Mouse (Mus musculus): ENCODE data around the gene Cstf2. TPM values are rescaled to one million over a fixed set of nuclear protein-coding genes. Genes with fewer than 3 reads are reported as not detected.

Gene Cstf2
- total RNA-seq (2012; rRNA removed) = 47.2 and 51.1 TPM in 2 replicates
- total RNA-seq (2014; rRNA removed) = 67.9 and 73.5 TPM in 2 replicates
- polyA plus RNA-seq (2012; ENCODE audit: insufficient read length, low read depth) = 89.8 and 113 TPM in 2 replicates

DNA sequence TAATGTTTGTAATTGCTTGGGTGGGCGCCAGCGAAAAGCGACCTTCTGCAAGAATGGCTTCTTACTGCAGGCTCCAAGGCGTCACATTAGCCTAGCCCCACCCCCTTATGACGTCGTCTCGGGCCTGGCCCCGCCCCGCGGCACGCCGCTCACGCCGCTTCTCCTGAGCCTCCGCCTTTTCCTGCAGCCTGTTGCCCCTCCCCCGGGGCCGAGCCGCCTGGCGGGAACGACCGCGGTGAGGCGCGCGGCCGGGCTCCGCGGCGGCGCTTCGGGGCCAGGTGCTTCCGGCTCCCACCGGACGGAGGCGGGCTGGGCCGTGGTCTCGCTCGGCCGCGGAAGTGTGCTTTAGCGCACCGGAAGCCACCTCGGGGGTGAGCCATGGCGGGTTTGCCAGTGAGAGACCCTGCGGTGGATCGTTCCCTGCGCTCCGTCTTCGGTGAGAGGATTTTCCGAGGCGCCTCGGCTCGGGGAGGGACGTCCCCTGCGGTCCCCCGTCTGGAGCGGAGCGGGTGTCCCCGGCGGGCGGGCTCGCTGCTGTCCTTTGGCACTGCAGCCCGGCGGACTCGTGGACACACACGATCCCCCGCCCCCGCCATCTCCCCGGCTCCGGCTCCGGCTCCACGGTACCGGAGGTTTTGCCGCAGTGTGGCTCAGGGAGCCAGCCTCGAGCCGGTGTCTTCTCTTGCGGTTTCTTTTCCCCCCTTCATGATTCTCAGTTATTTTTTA, at the start of gene Cstf2:
Gene Cstf2 (plus strand): TSS at position 201 of the 726 bp plus-strand sequence.
- Histone ChIP-seq H3K4me3 (replicated peaks in 1 of 3; ENCODE audit: low read depth in 2 of 3, low read length in 2 of 3, poor library complexity in 1 of 3) (peak within 1 kb of the TSS; percentile 68 to 92 (median 72)), H3K27ac (ENCODE audit: insufficient read depth, low read depth) (peak within 1 kb of the TSS; percentile 82), H3K79me2 (replicated peaks; ENCODE audit: control insufficient read depth, extremely low read depth, insufficient read depth, poor library complexity, severe bottlenecking) (peaks cover 17% of the 10 kb centered on the region), H3K9ac (ENCODE audit: insufficient read depth, low read depth) (peak within 1 kb of the TSS; percentile 90), H3K36me3 (replicated peaks in 1 of 2; ENCODE audit: control insufficient read depth in 1 of 2, insufficient read depth in 1 of 2, low read length in 1 of 2) (peaks cover 20 to 31% of the 10 kb centered on the region in 2 experiments), H3K4me1 (ENCODE audit: control insufficient read depth in 1 of 2, insufficient read depth in 2 of 2) (peaks cover under 1 to 7% of the 10 kb centered on the region in 2 experiments; a peak in 1 of 4 replicates), H3K27me3 (replicated peaks) (no peaks in the 10 kb centered on the region), H3K9me3 (replicated peaks; ENCODE audit: low read length) (no peaks in the 10 kb centered on the region), H3K4me2 (ENCODE audit: insufficient read depth, low read depth, poor library complexity, severe bottlenecking) (peak within 1 kb of the TSS; percentile 89)
- in situ Hi-C loops (cut with MboI; ENCODE audit: low pct_ligation_motif_present, low pct_unique_long_range_greater_than_20kb, low sequenced_read_pairs) = no loop called here
- DNase-seq (ENCODE audit: extremely low read depth) = peak; percentile 82
- dilution Hi-C loops (cut with MboI; ENCODE audit: extremely low pct_ligation_motif_present, extremely low pct_unique_long_range_greater_than_20kb, low sequenced_read_pairs) = no loop called here
- TF ChIP-seq PAX5 (IDR thresholded peaks at IDR 0.05; ENCODE audit: low read length) (no peak), ZC3H11A (IDR thresholded peaks at IDR 0.05; ENCODE audit: low read depth, low read length) (no peak), BHLHE40 (IDR thresholded peaks at IDR 0.05; ENCODE audit: low read depth, low read length) (peak; percentile 85), MAZ (IDR thresholded peaks at IDR 0.05; ENCODE audit: low read depth, low read length) (no peak), CHD2 (IDR thresholded peaks at IDR 0.05; ENCODE audit: low read length) (no peak), NELFE (IDR thresholded peaks at IDR 0.05; ENCODE audit: low read depth, low read length) (peak; percentile 81), TBP (conservative IDR thresholded peaks at IDR 0.05; ENCODE audit: low read depth, low read length) (no peak), ELF1 (IDR thresholded peaks at IDR 0.05; ENCODE audit: low read depth, low read length) (peak; percentile 83), KAT2A (IDR thresholded peaks at IDR 0.05; ENCODE audit: insufficient replicate concordance, low read length) (no peak), SIN3A (IDR thresholded peaks at IDR 0.05; ENCODE audit: low read length) (peak; percentile 61; the same call in 1 of the 2 replicates), MEF2A (IDR thresholded peaks at IDR 0.05; ENCODE audit: borderline replicate concordance, low read depth, low read length) (no peak), GABPA (IDR thresholded peaks at IDR 0.05; ENCODE audit: insufficient replicate concordance, low read depth, low read length) (no peak), IRF4 (IDR thresholded peaks at IDR 0.05; ENCODE audit: low read depth, low read length) (no peak), JUND (conservative IDR thresholded peaks at IDR 0.05; ENCODE audit: low read depth, low read length) (no peak), EP300 (IDR thresholded peaks at IDR 0.05; ENCODE audit: low read length) (no peak), RCOR1 (conservative IDR thresholded peaks at IDR 0.05; ENCODE audit: low read depth, low read length) (no peak), UBTF (IDR thresholded peaks at IDR 0.05; ENCODE audit: low read depth, low read length) (no peak), POLR2AphosphoS2 (IDR thresholded peaks at IDR 0.05; ENCODE audit: low read depth, low read length) (no peak), MAFK (IDR thresholded peaks at IDR 0.05; ENCODE audit: insufficient replicate concordance, low read length) (no peak), MAX (IDR thresholded peaks at IDR 0.05; ENCODE audit: low read length) (peak; percentile 35; the same call in 1 of the 2 replicates), ZMIZ1 (IDR thresholded peaks at IDR 0.05; ENCODE audit: low read depth, low read length) (no peak; the same call in 1 of the 2 replicates), SMC3 (IDR thresholded peaks at IDR 0.05; ENCODE audit: low read depth, low read length) (no peak), MYC (IDR thresholded peaks at IDR 0.05; ENCODE audit: low read depth, low read length) (no peak), RAD21 (IDR thresholded peaks at IDR 0.05; ENCODE audit: low read depth, low read length) (no peak), CHD1 (IDR thresholded peaks at IDR 0.05; ENCODE audit: low read depth, low read length) (no peak), MXI1 (IDR thresholded peaks at IDR 0.05; ENCODE audit: low read depth, low read length) (no peak; the same call in 1 of the 2 replicates), USF2 (conservative IDR thresholded peaks at IDR 0.05; ENCODE audit: low read depth, low read length) (no peak), ETS1 (conservative IDR thresholded peaks at IDR 0.05; ENCODE audit: low read depth, low read length) (no peak), ZKSCAN1 (IDR thresholded peaks at IDR 0.05; ENCODE audit: borderline replicate concordance, low read depth, low read length) (no peak), USF1 (IDR thresholded peaks at IDR 0.05; ENCODE audit: low read depth, low read length) (no peak), JUN (IDR thresholded peaks at IDR 0.05; ENCODE audit: insufficient read depth, low read depth, low read length) (no peak), E2F4 (IDR thresholded peaks at IDR 0.05; ENCODE audit: insufficient replicate concordance, low read depth, low read length) (0 out of 2 replicates have a peak, but pooled peaks have one; percentile 34), HCFC1 (IDR thresholded peaks at IDR 0.05; ENCODE audit: low read depth, low read length) (peak; percentile 65), ZNF384 (IDR thresholded peaks at IDR 0.05; ENCODE audit: low read depth, low read length) (no peak), CTCF (conservative IDR thresholded peaks at IDR 0.05 in 1 of 2, IDR thresholded peaks at IDR 0.05 in 1 of 2; ENCODE audit: low read depth in 2 of 2, low read length in 2 of 2) (no peak), TCF12 (IDR thresholded peaks at IDR 0.05; ENCODE audit: low read depth, low read length) (peak; percentile 72), POLR2A (IDR thresholded peaks at IDR 0.05; ENCODE audit: low read depth, low read length) (peak; percentile 85), NRF1 (IDR thresholded peaks at IDR 0.05; ENCODE audit: low read depth, low read length) (peak; percentile 27; the same call in 1 of the 2 replicates)
